Mouse (Mus musculus): ENCODE data around the gene Eef1e1. TPM values are rescaled to one million over a fixed set of nuclear protein-coding genes. Genes with fewer than 3 reads are reported as not detected.

Gene Eef1e1
- polyA plus RNA-seq, 1 experiment from 2014 or later, result 48.2 TPM

GRCm38 (mm10) chr13:38602243-38602832, 56.5 kb downstream of the Eef1e1 start:
- Histone ChIP-seq H3K27me3 (no peaks in the 10 kb centered on the region), H3K9me3 (no peaks in the 10 kb centered on the region), H3K27ac (no peak overlapping the region), H3K36me3 (peaks cover 12% of the 10 kb centered on the region), H3K9ac (no peak overlapping the region), H3K4me2 (no peak overlapping the region), H3K4me1 (0 out of 2 replicates have a peak, but pooled peaks cover 3% of the 10 kb centered on the region), H3K4me3 (no peak overlapping the region)
- ATAC-seq (ENCODE audit: insufficient number of reproducible peaks, insufficient read depth, low FRiP score, low TSS enrichment, low read depth), result no peak
- 85% methylated on average over 17 of the region's 17 CpGs for WGBS

GRCm38 (mm10) chr13:38600811-38601210, 58.0 kb downstream of the Eef1e1 start:
- no peak overlapping the region for H3K4me3 ChIP-seq
- no peak for ATAC-seq (ENCODE audit: insufficient number of reproducible peaks, insufficient read depth, low FRiP score, low TSS enrichment, low read depth)
- no peaks in the 10 kb centered on the region for H3K27me3 ChIP-seq
- H3K4me2 ChIP-seq, result no peak overlapping the region
- H3K27ac ChIP-seq, result no peak overlapping the region
- WGBS, result 88% methylated on average over 11 of the region's 11 CpGs
- no peaks in the 10 kb centered on the region for H3K4me1 ChIP-seq
- no peak overlapping the region for H3K9ac ChIP-seq
- H3K9me3 ChIP-seq, result no peaks in the 10 kb centered on the region
- H3K36me3 ChIP-seq, result peaks cover 12% of the 10 kb centered on the region

GRCm38 (mm10) chr13:38597076-38597475, 61.8 kb downstream of the Eef1e1 start:
- no peak overlapping the region for H3K27ac ChIP-seq
- ATAC-seq (ENCODE audit: insufficient number of reproducible peaks, insufficient read depth, low FRiP score, low TSS enrichment, low read depth), result no peak
- no peaks in the 10 kb centered on the region for H3K27me3 ChIP-seq
- H3K4me2 ChIP-seq, result no peak overlapping the region
- no peak overlapping the region for H3K4me3 ChIP-seq
- H3K9ac ChIP-seq, result no peak overlapping the region
- no peaks in the 10 kb centered on the region for H3K9me3 ChIP-seq
- 66% methylated on average over 3 of the region's 3 CpGs for WGBS
- no peaks in the 10 kb centered on the region for H3K36me3 ChIP-seq
- H3K4me1 ChIP-seq, result no peaks in the 10 kb centered on the region

- Histone ChIP-seq H3K27ac (no peak overlapping the region), H3K4me1 (no peaks in the 10 kb centered on the region), H3K4me2 (no peak overlapping the region), H3K27me3 (no peaks in the 10 kb centered on the region), H3K36me3 (no peaks in the 10 kb centered on the region), H3K9me3 (no peaks in the 10 kb centered on the region), H3K4me3 (no peak overlapping the region), H3K9ac (no peak overlapping the region)
- no peak for ATAC-seq (ENCODE audit: insufficient number of reproducible peaks, insufficient read depth, low FRiP score, low TSS enrichment, low read depth)
- 65% methylated on average over 4 of the region's 4 CpGs for WGBS
Measured at GRCm38 (mm10) chr13:38596461-38596860, 62.4 kb downstream of the Eef1e1 start.

Other genes starting within 250 kb of the Eef1e1 start
- gene Txndc5, start 130.2 kb downstream of the Eef1e1 start, polyA plus RNA-seq (2015; fragmentation: Nextera tagmentation; extraction: Ambion mirVana), result 225 and 237 TPM in 2 replicates
- gene Bloc1s5, start 23.9 kb downstream of the Eef1e1 start, polyA plus RNA-seq (2015; fragmentation: Nextera tagmentation; extraction: Ambion mirVana), result 22.2 and 22.5 TPM in 2 replicates